Mouse (Mus musculus): ENCODE measurements around the gene Tusc2. TPM values are rescaled to one million over a fixed set of nuclear protein-coding genes. Genes with fewer than 3 reads are reported as not detected.
A peak's percentile ranks its signal among the peaks of the same experiment; 100 is the strongest.

Tusc2 gene
- total and polyA plus RNA-seq, 3 experiments: 36.2 to 48.9 TPM; not detected in 1

GRCm38 (mm10) chr9:107583174-107583573 is 20.1 kb downstream of the Tusc2 start:
- H3K79me2 ChIP-seq (ENCODE audit: control insufficient read depth, insufficient read depth, low read length, poor library complexity): peaks cover 36% of the 10 kb centered on the region
- no peak overlapping the region for H3K9ac ChIP-seq (ENCODE audit: control insufficient read depth, low read depth, low read length, poor library complexity, severe bottlenecking)
- no peaks in the 10 kb centered on the region for H3K9me3 ChIP-seq (replicated peaks; ENCODE audit: insufficient read depth, low read length)
- no peak overlapping the region for H3K27ac ChIP-seq (ENCODE audit: control insufficient read depth, low read depth, low read length)
- H3K36me3 ChIP-seq (ENCODE audit: control insufficient read depth in 1 of 2, insufficient read depth in 2 of 2, low read length in 2 of 2): peaks cover 0 to 18% of the 10 kb centered on the region in 2 experiments; a peak in 2 of 4 replicates
- TF ChIP-seq NRF1 (IDR thresholded peaks at IDR 0.05; ENCODE audit: insufficient read depth, low read depth, low read length, poor library complexity, severe bottlenecking): no peak
- no peak for TF ChIP-seq TAL1 (IDR thresholded peaks at IDR 0.05; ENCODE audit: low read length)
- TF ChIP-seq HCFC1 (IDR thresholded peaks at IDR 0.05; ENCODE audit: low read depth, low read length): no peak
- no peak for TF ChIP-seq RCOR1 (IDR thresholded peaks at IDR 0.05; ENCODE audit: low read depth, low read length)
- TF ChIP-seq POLR2AphosphoS2 (IDR thresholded peaks at IDR 0.05; ENCODE audit: low read length): no peak
- TF ChIP-seq ELF1 (IDR thresholded peaks at IDR 0.05; ENCODE audit: low read depth, low read length): no peak
- TF ChIP-seq ZMIZ1 (IDR thresholded peaks at IDR 0.05; ENCODE audit: low read depth, low read length): no peak
- TF ChIP-seq UBTF (IDR thresholded peaks at IDR 0.05; ENCODE audit: borderline replicate concordance, insufficient read depth, low read depth, low read length): no peak
- no peak for TF ChIP-seq TBP (IDR thresholded peaks at IDR 0.05; ENCODE audit: low read depth, low read length)
- no peak for TF ChIP-seq RAD21 (IDR thresholded peaks at IDR 0.05; ENCODE audit: low read depth, low read length)
- no peak for TF ChIP-seq E2F4 (IDR thresholded peaks at IDR 0.05; ENCODE audit: borderline replicate concordance, low read depth, low read length)
- TF ChIP-seq NELFE (IDR thresholded peaks at IDR 0.05; ENCODE audit: low read depth, low read length): no peak
- TF ChIP-seq MAFK (IDR thresholded peaks at IDR 0.05; ENCODE audit: borderline replicate concordance, low read depth, low read length): no peak
- no peak for TF ChIP-seq SIN3A (IDR thresholded peaks at IDR 0.05; ENCODE audit: low read length)
- TF ChIP-seq ZNF384 (IDR thresholded peaks at IDR 0.05; ENCODE audit: low read depth, low read length): no peak
- TF ChIP-seq MEF2A (IDR thresholded peaks at IDR 0.05; ENCODE audit: extremely low read depth, insufficient replicate concordance, low read depth, low read length, poor library complexity, severe bottlenecking): no peak
- no peak for TF ChIP-seq CHD1 (IDR thresholded peaks at IDR 0.05; ENCODE audit: low read depth, low read length)
- TF ChIP-seq SMC3 (IDR thresholded peaks at IDR 0.05; ENCODE audit: low read depth, low read length): no peak
- no peak for TF ChIP-seq ZKSCAN1 (IDR thresholded peaks at IDR 0.05; ENCODE audit: low read depth, low read length)
- peaks cover 8 to 28% of the 10 kb centered on the region in 2 experiments; a peak in 3 of 4 replicates for H3K4me1 ChIP-seq (ENCODE audit: control insufficient read depth in 1 of 2, insufficient read depth in 2 of 2, low read length in 2 of 2)
- no peak for DNase-seq (ENCODE audit: low read depth, low spot score)
- H3K27me3 ChIP-seq (ENCODE audit: control insufficient read depth in 1 of 2, insufficient read depth in 2 of 2, low read length in 2 of 2): no peaks in the 10 kb centered on the region
- no peak overlapping the region for H3K4me3 ChIP-seq (ENCODE audit: control insufficient read depth in 1 of 2, insufficient read depth in 1 of 2, low read depth in 2 of 2, low read length in 2 of 2)

- peak; percentile 29 for DNase-seq (ENCODE audit: low read depth, low spot score)
- H3K9me3 ChIP-seq (replicated peaks; ENCODE audit: insufficient read depth, low read length): no peaks in the 10 kb centered on the region
- H3K27ac ChIP-seq (ENCODE audit: control insufficient read depth, low read depth, low read length): peak overlapping the region; percentile 94
- H3K79me2 ChIP-seq (ENCODE audit: control insufficient read depth, insufficient read depth, low read length, poor library complexity): peaks cover 54% of the 10 kb centered on the region
- H3K9ac ChIP-seq (ENCODE audit: control insufficient read depth, low read depth, low read length, poor library complexity, severe bottlenecking): peak overlapping the region; percentile 49
- peaks cover 16 to 37% of the 10 kb centered on the region in 2 experiments; a peak in 3 of 4 replicates for H3K4me1 ChIP-seq (ENCODE audit: control insufficient read depth in 1 of 2, insufficient read depth in 2 of 2, low read length in 2 of 2)
- H3K36me3 ChIP-seq (ENCODE audit: control insufficient read depth in 1 of 2, insufficient read depth in 2 of 2, low read length in 2 of 2): peaks cover 4 to 35% of the 10 kb centered on the region in 2 experiments; a peak in 3 of 4 replicates
- TF ChIP-seq MAX (IDR thresholded peaks at IDR 0.05; ENCODE audit: low read length): no peak
- TF ChIP-seq TBP (IDR thresholded peaks at IDR 0.05; ENCODE audit: low read depth, low read length): no peak
- TF ChIP-seq E2F4 (IDR thresholded peaks at IDR 0.05; ENCODE audit: borderline replicate concordance, low read depth, low read length): no peak
- H3K27me3 ChIP-seq (ENCODE audit: control insufficient read depth in 1 of 2, insufficient read depth in 2 of 2, low read length in 2 of 2): no peaks in the 10 kb centered on the region
- peak overlapping the region in 1 of 2 experiments; percentile 10; a peak in 2 of 4 replicates for H3K4me3 ChIP-seq (ENCODE audit: control insufficient read depth in 1 of 2, insufficient read depth in 1 of 2, low read depth in 2 of 2, low read length in 2 of 2)
Measured at GRCm38 (mm10) chr9:107586504-107586903, 23.4 kb downstream of the Tusc2 start.

Measured in MEL (cell line).